Mouse (Mus musculus): ENCODE data around the gene Isy1.

Isy1 gene

DNA sequence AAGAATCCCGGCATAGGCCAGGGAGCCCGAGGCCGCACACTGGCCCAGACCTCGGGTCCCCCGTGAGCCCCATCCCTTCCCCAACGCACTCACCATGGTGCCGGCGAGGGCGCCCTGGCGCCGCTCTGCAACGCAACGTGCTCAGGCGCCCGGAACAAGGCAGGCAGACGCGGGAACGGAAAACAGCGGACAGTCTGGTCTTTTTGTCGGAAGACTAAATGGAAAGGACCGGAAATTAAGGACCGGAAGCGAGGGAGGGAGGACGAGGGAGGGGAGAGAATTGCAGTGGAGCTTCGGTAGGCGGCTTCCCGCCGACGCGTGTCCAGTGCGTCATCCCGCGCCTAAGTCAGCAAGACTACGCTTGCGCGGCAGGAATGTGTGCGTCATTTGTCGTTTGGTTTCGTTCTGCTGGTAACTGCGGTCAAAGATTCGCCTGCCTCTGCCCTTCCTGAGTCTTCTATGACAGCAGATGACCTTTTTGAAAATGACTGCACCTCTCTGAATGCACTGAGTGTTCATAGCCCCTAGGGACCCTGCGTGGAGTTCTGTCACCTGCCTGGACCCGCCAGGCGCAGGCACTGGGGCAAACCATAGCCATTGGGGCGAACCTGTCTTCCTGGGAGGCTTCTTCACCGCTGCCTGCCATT lies at the start of gene Isy1:
Isy1 (minus strand) TSS at position 248 of the 647 bp plus-strand sequence.
- DNase-seq (ENCODE audit: low read depth) = peak; percentile 99

DNA sequence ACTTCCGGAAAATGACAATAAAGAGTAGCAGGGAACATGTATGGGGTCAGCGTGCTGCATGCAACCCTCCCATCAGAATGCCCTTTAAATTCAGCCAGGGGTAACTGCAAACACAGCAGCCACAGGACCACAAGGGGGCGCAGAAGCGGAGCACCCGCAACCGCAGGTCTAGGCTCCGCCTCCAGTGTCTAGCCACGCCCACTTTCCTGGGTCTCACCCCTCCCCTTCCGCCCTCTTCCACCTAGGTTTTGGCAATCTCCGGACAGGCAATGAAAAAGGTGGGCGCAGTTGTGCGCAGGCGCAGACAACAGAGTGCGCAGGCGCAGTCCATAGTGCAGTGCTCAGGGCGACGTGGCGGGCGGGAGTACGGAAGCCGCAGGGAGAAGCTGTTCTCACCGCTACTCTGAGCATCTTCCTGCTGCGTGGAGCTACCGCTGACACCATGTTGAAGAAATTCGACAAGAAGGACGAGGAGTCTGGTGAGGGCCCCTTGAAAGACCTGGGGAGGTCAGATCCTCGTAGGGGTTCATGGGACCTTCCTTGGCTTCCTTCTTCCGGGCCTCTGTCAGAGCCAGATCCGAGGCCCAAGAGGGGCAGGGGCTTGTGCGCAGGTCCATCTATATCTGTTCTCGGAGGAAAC lies 49.1 kb upstream of the Isy1 start, which contains the start of gene Copg1:
Copg1 (plus strand) TSS at position 221 of the 640 bp plus-strand sequence.
- DNase-seq (ENCODE audit: low read depth) = peak; percentile 99

DNA sequence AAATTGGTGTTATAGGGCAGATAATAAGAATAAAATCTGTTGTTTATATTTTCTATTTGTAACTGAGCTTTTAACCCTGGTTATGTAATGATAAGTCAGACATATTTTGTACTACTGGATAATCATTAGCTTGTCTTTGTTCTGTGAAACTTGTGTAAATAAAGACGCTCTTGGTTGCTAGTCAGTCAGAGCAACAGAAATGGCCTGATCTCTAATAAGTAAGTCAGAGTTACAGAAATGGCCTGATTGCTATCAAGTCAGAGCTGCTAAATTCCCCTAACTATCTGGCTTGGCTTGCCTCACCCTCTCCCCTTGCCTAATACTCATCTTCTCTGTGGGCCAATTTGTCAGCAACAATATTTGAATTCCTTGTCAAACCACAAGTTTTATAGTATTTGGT lies 48.1 kb upstream of the Isy1 start:
- DNase-seq (ENCODE audit: low read depth) = no peak

DNA sequence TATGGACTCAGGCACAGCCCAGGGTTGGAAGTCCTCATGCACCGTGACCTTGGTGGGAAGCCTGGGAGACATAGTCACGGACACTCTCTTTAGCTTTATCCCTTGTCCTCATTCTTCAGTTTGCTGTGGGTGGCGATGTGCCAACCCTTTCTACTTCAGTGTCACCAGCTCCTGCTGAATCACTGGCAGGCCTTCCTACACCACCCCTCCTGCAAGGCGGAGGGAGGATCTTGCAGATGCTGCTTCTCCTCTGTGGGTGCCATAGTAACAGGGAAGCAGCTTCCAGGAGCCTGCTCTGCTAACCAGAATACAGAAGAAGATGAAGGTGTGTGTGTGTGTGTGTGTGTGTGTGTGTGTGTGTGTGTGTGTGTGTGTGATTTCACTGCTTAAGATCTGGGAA lies 44.2 kb upstream of the Isy1 start:
- no peak for DNase-seq (ENCODE audit: low read depth)

DNA sequence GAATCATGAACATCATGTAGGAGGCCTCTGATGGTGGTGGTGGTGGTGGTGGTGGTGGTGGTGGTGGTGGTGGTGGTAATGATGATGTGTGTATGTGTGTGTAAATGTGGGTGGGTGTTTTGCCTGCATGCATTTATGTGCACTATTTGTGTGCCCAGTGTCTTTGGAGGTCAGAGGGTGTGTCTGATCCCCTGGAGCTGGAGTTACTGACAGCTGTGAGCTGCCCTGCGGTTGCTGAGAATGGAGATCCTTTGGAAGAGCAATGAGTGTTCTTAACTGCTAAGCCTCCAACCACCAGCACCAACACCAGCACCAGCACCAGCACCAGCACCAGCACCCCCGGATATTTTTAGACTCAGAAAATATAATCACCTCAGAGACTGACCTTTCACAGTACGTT lies 43.6 kb upstream of the Isy1 start:
- DNase-seq (ENCODE audit: low read depth) = no peak

DNA sequence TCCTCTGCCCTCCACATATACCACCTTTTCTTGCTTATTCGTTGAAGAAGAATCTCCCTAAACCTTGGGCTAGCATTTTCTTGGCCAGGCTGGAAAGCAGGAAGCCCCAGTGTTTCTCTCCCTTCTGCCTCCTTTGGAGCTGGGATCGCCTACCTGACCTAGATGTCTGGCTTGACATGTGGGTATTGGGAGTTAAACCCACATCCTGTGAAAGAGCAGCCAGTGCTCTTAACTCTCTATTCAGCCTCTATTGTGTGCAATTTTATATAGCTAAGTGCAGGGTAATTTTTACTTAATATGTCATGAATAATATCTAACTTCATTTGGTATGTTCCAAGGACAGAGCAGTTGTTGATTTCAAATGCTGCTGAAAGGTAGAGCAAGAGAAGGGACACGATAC lies 41.0 kb upstream of the Isy1 start:
- no peak for DNase-seq (ENCODE audit: low read depth)

DNA sequence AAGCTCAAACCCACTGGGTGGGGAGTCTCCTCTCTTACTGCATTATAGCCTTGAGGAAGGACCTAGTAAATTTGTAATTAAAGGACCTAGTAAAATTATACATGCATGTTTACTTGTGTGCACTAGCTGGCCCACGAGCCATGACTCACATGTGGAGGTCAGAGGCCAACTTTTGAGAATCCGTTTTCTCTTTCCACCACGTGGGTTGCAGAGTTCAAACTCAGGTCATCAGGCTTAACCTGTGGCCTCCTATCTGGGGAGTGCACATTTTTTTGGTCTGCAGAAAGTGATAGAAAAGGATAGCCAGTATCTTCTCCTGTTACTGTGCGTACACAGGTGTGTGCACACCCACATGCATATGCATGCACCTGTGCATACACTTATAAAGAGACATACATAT lies 40.4 kb upstream of the Isy1 start:
- DNase-seq (ENCODE audit: low read depth) = no peak

DNA sequence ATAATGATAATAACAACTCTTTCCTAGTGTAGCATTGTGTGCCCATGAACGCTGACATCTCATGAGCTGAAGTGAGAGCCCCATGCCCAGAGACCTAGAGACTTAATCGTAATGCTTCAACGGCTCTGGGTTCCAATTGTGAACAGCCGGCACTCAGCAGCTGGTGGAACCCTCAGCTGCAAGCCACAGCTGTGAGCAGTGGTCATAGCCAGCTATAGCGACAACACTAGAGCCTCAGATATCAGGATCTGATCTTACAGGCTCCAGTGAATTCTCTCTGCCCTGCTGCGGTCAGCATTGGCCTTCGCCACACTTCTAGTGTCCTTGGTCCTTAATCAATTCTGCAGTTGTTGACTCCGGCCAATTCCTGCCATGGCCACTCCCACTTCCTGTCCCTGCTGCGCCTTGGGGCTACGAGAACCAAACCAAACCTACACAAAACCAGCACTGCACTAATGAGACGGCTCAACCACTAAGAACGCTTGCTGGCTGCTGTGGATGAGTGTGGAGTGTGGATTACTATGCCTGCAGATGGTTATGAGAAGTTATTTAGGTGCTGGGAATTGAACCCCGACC lies 37.6 kb upstream of the Isy1 start:
- no peak for DNase-seq (ENCODE audit: low read depth)

DNA sequence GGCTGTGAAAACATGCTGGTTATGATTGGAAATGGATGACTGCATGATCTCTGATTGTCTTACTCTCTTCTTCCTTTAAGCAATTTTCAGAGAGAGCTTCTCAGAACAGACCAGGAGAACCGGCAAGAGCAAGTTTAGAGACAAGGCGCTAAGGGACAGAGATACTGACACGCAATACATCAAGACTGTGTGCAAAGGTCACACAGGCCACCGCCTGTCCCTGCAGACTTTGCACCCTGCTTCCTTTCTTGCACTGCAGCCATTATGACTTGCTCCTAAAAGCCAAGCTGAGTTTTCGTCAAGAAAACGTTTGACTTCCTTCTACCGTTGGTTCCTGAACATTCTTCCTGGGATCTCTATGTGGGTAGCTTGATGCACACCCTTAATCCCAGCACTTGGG lies 37.0 kb upstream of the Isy1 start:
- DNase-seq (ENCODE audit: low read depth) = no peak

DNA sequence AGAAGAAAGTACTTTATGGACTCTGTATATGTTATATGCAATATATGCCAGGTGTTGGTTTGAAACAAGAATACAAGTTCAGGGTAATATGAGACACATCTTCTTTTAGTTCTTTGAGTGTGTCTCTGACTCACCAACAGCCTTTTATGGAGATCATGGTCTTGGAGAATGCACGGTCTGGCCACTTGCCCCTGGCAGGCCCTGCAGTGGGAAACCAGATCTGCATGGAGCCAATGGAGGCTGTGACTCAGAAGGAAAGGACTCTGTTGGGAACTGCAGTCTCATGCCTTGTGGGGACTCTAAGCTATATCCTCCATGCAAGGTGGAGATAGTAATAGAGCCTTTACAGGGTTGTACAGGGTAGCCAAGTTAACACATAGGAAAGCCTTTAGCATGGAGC lies 36.5 kb upstream of the Isy1 start:
- no peak for DNase-seq (ENCODE audit: low read depth)

DNA sequence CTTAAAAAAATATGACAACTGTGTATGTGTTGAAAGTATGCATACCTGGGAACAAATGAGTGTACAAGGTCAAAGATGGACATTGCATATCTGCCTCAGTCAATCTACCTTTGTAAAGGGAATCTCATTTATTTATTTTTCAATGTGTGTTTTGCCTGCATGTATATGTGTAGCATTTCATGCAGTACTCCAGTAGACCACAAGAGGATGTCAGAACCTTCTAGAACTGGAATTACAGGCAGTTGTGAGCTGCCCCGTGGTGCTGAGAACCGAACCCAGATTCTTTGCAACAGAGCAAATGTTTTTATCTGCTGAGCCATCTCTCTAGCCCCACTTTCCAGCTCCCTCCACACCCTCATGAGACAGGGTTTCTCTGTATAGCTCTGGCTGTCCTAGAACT lies 35.4 kb upstream of the Isy1 start:
- DNase-seq (ENCODE audit: low read depth) = no peak

DNA sequence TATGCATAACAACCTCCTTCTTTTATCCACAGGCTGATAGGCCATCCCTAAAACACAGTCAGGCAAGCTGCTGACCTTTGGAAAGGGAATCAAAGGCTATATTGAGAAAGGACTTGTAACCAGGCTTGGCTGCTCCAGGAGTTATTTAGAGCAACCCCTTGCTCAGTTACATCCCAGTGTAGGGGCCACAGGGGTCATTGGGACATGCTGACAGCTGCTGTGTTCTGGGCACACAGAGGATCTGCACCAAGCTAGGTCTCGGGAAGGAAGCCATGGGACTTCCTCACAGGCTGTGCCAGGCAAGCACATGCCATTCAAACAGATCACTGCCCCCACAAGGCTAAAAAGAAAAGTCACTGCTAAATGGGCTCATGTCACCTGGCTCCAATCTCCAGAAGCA lies 34.5 kb upstream of the Isy1 start:
- no peak for DNase-seq (ENCODE audit: low read depth)

DNA sequence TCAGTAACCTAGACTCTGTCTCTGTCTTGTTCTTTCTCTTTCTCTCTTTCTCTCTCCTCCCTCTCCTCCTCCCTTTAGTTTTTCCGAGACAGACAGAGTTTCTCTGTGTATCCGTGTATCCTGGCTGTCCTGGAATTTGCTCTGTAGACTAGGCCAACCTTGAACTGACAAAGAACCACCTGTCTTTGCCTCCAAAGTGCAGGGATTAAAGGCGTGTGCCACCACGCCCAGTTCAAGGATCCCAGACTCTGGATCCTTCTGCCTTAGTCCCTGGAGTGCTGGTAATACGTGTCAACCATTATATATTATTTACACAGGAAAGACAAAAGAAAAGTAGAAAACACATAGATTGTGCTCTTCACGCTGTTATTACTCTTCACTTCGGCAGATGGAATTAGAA lies 32.6 kb upstream of the Isy1 start:
- DNase-seq (ENCODE audit: low read depth) = no peak

DNA sequence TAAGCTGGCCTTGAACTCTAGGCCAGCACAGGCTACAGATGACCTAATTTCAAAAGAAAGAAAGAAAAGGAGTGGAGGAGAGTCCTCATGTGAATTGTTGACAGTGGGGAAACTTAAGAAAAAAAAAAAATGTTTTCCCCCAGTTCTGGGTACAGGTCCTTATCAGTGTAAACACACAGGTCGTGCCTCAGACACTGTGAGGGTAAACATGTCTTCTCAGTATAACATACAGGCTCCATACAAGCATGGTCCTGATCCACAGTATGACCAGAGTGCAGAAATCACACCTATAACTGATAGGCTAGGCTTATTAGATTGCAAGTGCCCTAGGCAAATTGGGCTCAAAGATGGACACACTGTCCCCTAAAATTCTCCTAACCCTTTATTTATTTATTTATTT lies 31.8 kb upstream of the Isy1 start:
- no peak for DNase-seq (ENCODE audit: low read depth)

DNA sequence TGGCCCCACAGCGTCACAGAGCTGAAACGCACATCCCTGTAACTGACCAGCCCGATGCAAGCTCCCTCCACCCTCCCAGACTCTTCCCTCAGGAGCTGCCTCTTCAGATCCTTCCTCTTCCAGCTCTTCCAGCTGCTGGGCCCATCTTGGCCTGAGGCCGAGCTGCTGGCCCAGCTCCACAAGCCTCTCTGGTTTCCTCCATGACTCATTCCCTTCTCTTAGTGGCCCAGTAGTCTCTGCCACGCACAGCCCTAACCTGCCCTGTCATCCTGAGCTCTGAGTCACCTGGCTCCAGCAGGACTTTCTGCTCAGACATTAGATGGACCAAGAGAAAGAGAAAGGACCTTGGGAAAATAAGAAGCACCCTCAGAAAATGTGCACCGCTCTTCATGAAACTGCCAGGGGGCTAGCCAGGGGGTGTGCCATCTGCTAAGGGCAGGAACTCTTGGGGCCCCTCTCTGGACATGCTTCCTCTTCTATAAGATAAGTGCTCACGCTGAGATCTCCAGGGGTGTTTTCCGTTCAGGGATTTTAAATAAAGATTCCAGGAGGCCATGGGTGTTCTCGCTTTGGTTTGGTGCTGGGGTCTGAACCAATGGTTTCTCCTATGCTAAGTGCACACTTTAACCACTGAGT lies 30.4 kb upstream of the Isy1 start:
- peak; percentile 45 for DNase-seq (ENCODE audit: low read depth)

DNA sequence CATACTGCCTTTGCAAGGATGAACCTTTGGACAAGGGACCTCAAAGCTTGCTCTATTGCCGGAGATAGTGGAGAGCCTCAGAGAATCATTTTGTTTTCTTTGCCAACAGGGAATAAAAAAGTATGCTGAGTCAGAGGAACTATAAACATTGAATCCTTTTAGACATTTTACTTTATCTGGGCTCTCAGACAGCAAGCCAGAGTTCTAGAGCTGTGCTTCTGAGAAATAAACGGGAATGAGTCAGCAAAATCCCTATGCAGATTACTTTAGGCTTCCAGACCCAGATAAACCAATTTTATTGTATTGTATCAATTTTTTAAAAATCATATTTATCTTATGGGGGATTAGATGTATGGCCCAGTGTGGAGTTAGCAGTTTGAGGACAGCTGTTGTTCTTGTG lies 28.7 kb upstream of the Isy1 start:
- no peak for DNase-seq (ENCODE audit: low read depth)

DNA sequence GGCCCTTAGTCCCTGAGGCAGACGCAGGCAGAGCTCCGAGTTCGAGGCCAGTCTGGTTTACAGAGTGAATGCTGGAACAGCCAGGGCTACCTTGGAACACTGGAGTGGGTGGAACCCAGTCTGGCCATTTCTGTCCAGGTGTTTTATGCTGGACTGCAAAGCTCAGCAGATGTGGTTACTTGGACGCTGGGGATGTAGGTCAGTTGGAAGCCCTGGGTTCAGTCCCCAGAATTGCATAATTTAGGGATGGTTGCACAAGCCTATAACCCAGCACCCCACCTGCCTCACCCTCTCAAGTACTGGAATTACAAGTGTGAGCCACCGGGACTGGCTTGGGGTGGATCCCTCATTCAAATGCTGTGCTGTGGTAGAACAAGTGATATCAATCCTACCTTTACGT lies 27.6 kb upstream of the Isy1 start:
- no peak for DNase-seq (ENCODE audit: low read depth)

DNA sequence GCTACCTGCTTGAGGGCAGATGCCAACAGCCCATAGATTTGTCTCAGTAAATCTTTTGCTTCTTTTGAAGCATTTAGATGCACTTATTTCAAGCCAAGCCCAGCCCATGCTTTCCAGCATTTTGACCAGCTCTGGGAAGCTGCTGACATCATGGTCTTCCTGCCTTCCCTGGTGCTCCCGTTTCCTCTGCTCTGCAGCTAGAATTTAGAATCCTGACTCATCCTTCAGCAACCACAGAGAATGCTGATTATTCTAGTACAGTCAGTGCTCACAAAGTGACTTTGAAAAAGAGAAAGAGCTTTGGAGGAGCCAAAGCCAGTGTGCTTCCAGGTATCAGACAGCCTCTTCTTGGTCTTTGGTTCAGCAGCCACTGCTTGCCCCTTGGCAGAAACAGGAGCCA lies 18.5 kb upstream of the Isy1 start:
- no peak for DNase-seq (ENCODE audit: low read depth)

DNA sequence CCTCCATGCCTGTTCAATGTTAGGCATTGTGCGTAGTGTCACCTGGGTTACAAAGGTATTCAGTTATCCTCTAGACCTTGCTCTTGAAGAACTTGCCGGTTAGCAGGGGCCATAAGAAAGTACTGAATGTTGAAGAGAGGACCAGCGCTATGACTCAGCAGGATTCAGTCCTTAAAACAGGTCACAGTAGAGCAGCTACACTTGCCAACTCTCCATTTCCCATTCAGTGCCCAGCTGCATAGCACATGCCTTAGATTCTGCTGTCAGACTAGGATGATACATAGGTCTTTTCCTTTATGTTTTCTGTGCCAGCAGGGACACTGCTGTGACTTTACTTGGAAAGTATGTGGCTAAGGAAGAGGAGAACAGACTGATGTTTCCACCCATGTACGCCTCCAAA lies 14.8 kb upstream of the Isy1 start:
- no peak for DNase-seq (ENCODE audit: low read depth)

DNA sequence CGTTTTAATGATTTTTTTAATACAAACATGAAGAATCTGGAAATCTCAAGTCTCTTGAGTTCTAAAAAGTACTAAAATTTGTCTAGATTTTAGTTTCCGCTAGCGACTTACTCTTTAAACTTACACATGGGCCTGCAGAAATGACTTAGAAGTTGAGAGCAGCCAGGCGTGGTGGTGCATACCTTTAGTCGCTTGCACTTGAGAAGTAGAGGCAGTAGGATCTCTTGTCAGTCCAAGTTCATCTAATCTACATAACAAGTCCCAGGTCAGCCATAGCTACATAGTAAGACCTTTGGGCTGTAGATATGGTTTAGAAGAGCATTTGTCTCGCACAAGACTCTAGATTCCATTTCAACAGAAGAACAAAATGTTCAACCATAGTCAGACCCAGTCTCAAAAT lies 13.3 kb upstream of the Isy1 start:
- no peak for DNase-seq (ENCODE audit: low read depth)

DNA sequence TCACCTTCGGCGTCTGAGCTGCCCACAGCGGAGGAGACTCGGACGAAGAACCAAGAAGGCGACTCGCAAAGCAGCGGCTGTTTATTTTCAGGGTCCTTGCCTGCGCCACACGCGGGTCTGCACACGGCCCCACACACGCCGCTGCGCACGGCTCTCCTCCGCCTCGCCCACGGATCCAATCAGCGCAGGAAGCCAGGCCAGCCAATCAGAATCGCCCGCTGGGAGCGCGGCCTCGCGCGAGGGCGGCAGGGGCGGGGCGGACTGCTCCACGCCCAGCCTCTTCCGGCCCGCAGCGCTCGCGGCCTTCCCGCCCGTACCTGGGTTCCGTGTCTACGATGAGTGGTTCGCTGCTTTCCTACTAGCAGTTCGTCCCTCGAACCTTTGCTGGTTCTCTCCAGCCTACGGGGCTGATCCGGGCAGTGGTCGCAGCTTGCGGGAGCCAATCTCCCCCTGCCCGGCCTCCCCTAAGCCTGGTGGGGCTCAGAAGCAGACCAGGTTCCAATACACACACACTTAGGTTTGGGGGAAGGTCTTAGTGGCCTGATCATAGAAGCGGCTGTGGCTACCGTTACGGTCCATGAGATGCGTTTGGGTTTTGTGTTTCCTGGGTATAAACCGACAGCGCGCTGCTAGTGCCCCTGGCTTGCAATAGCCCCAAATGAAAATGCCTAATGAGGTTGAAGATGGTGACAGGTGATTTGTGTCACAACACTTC lies 12.5 kb upstream of the Isy1 start, which contains the start of gene Cnbp:
Cnbp (minus strand) TSS at position 207 of the 715 bp plus-strand sequence.
- DNase-seq (ENCODE audit: low read depth) = peak; percentile 95

DNA sequence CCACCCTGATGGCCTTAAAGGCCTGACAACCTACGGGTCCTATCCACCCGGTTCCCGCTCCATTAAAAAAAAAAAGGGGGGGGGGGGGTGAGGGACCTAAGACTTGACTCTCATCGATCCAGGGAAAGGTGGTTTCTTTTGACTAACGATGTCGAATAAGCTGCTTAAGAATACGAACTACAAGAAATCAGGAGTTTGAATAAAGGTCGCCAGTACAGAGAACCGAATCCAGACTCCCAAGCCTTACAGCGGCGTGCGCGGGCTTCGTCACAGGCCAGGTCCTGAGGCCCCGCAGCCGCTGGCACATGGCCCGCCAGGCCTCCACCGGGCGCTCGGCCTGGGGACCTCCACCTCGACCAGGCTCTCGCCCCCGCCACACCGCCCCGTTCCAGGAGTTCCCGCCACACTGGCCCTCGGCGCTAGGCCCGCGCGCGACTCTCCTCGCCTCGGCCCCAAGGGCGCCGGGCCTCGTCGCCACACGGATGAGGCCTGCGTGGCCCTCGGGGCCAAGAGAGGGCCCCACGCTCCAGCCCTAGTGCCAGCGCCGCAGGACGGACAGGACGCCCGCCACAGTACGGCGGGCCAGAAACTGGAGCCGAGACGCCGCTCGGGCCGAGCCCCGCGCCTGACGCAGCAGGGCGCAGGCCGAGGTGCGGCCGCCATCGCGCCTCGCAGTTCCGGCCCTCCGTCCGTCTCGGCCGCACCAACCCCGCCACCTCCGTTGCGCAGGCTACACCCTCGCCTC lies 11.7 kb upstream of the Isy1 start:
- DNase-seq (ENCODE audit: low read depth) = no peak
